ENCODE assay signal across 12 mouse cellular contexts in genomic region chr2:35610976-35611375, GRCm38 (mm10). TPM values are rescaled to one million over a fixed set of nuclear protein-coding genes. Genes with fewer than 3 reads are reported as not detected.
DNase-seq lines count a peak whose midpoint lies in the region; ATAC-seq and TF ChIP-seq lines count a peak whose summit lies in the region.
"Had no signal": no experiment of that assay in that cellular context is flagged by ENCODE, and none has a peak within 500 bp of the region (broad histone marks: within the 10 kb centered on the region; RNA-seq: fewer than 3 reads in every experiment).

No protein-coding gene starts in this region.

- peaks cover 52% of the 10 kb centered on the region for H3K4me1 ChIP-seq in heart, adult 2 months (ENCODE audit: control insufficient read depth, insufficient read depth, low read length)
- peaks cover 26% of the 10 kb centered on the region for H3K4me1 ChIP-seq in intestine, postnatal 0 days (replicated peaks; ENCODE audit: control insufficient read depth, insufficient read depth, low read length)

- no peaks in the 10 kb centered on the region for H3K27me3 ChIP-seq in heart, adult 2 months (ENCODE audit: control insufficient read depth, insufficient read depth, low read length)
- H3K27me3 ChIP-seq in intestine, postnatal 0 days (replicated peaks; ENCODE audit: control insufficient read depth, insufficient read depth, low read length), result no peaks in the 10 kb centered on the region
- H3K27me3 ChIP-seq: stomach, embryonic 15.5 days had no signal

- TF ChIP-seq EP300 in heart, adult 2 months (IDR thresholded peaks at IDR 0.05; ENCODE audit: insufficient read depth, low read depth, low read length), result no peak

- WGBS in heart, adult 2 months, result 78% methylated on average over 7 of the region's 7 CpGs
- 89% methylated on average over 7 of the region's 7 CpGs for WGBS in intestine, postnatal 0 days

- no peak overlapping the region for H3K4me3 ChIP-seq in heart, adult 2 months
- H3K4me3 ChIP-seq in left cerebral cortex, adult 2 months, result no peak overlapping the region
- no peak overlapping the region for H3K4me3 ChIP-seq in intestine, postnatal 0 days (ENCODE audit: low read depth, low read length)
- H3K4me3 ChIP-seq: myocyte; stomach, embryonic 15.5 days had no signal

- no peak for ATAC-seq in intestine, postnatal 0 days

- no peaks in the 10 kb centered on the region for H3K79me2 ChIP-seq in heart, adult 2 months (replicated peaks; ENCODE audit: control insufficient read depth, insufficient read depth, low read length)

- no peak for TF ChIP-seq POLR2A in heart, adult 2 months (IDR thresholded peaks at IDR 0.05; ENCODE audit: insufficient read depth, low read depth, low read length)

- 0 out of 2 replicates have a peak overlapping the region, but pooled peaks have one; percentile 59 for H3K4me2 ChIP-seq in intestine, postnatal 0 days (replicated peaks; ENCODE audit: low read depth)

- H3K36me3 ChIP-seq in heart, adult 2 months (ENCODE audit: control insufficient read depth, insufficient read depth, low read length), result no peaks in the 10 kb centered on the region
- no peaks in the 10 kb centered on the region for H3K36me3 ChIP-seq in intestine, postnatal 0 days (ENCODE audit: control insufficient read depth, insufficient read depth)
- H3K36me3 ChIP-seq: stomach, embryonic 15.5 days had no signal

- no peak overlapping the region for H3K9ac ChIP-seq in heart, adult 2 months (ENCODE audit: low read depth, low read length)
- no peak overlapping the region for H3K9ac ChIP-seq in intestine, postnatal 0 days (ENCODE audit: low read depth, low read length)
- H3K9ac ChIP-seq: stomach, embryonic 15.5 days had no signal

- H3K9me3 ChIP-seq in intestine, postnatal 0 days (ENCODE audit: control insufficient read depth), result no peaks in the 10 kb centered on the region
- H3K9me3 ChIP-seq: stomach, embryonic 15.5 days had no signal

- DNase-seq in heart, adult 2 months, result no peak
- DNase-seq in heart, postnatal 14 days, result no peak
- peak in 1 of 2 experiments; percentile 35 for DNase-seq in left cerebral cortex, adult 2 months (ENCODE audit: extremely low spot score in 1 of 2, low spot score in 2 of 2)
- no peak for DNase-seq in left cerebral cortex, adult 11 months (ENCODE audit: low spot score)
- DNase-seq in cerebellum, adult 9-11 months, result peak; percentile 66
- DNase-seq in adrenal gland, postnatal 14 days, result no peak
- no peak for DNase-seq in adrenal gland, adult (ENCODE audit: inconsistent age in 2 of 2, low spot score in 1 of 2)
- DNase-seq: left cerebral cortex, postnatal 4 days had no signal

- intact Hi-C loops in heart, adult 2 months (cut with DNase I), result no loop called here
- intact Hi-C loops in heart, postnatal 14 days (cut with DNase I), result no loop called here
- intact Hi-C loops in left cerebral cortex, adult 2 months (cut with DNase I), result loop anchor here (5.0 kb wide), 1 partner anchor 54 kb away; the partner anchor contains the start of gene Dab2ip

- TF ChIP-seq CTCF in heart, adult 2 months (IDR thresholded peaks at IDR 0.05), result no peak
- no peak for TF ChIP-seq CTCF in left cerebral cortex, adult 2 months (IDR thresholded peaks at IDR 0.05)
- no peak for TF ChIP-seq CTCF in intestine, postnatal 0 days (IDR thresholded peaks at IDR 0.05; ENCODE audit: low read depth)

- peak overlapping the region; percentile 24 for H3K27ac ChIP-seq in heart, adult 2 months
- H3K27ac ChIP-seq in left cerebral cortex, adult 2 months, result peak overlapping the region; percentile 66
- H3K27ac ChIP-seq in intestine, postnatal 0 days (ENCODE audit: low read depth, low read length), result no peak overlapping the region
- H3K27ac ChIP-seq: kidney, postnatal 0 days; stomach, embryonic 15.5 days had no signal

RNA-seq across cellular contexts. Expression of gene Dab2ip, which starts 52.9 kb away (rescaled TPM):
- total RNA-seq in heart, adult 2 months (2021), result 10 to 100 TPM; 45.6 to 47.9 TPM
- 34.5 and 37.5 TPM in 2 replicates for polyA plus RNA-seq in heart, adult 2 months (2012; rRNA removed)
- 10 to 100 TPM; 51.1 to 55.8 TPM for total RNA-seq in heart, postnatal 14 days (2021)
- total RNA-seq in left cerebral cortex, adult 2 months (2021), result 100 to 1,000 TPM; 144 to 152 TPM
- 41.3 and 48.5 TPM in 2 replicates for polyA plus RNA-seq in intestine, postnatal 0 days (2015; fragmentation: Nextera tagmentation; extraction: Ambion mirVana)
- 69.6 and 73.3 TPM in 2 replicates for total RNA-seq in adrenal gland, postnatal 14 days (2021)
